Mouse (Mus musculus): ENCODE results near the gene Usp34. TPM values are rescaled to one million over a fixed set of nuclear protein-coding genes. Genes with fewer than 3 reads are reported as not detected.
A peak's percentile ranks its signal among the peaks of the same experiment; 100 is the strongest.
"Not testable (repeated sequence)": the region's sequence is repeated elsewhere in the genome, so short reads cannot be mapped to it uniquely, and the experiment has no call there.

Usp34 gene
- 25.5 and 26.6 TPM in 2 replicates for polyA plus RNA-seq (2015; fragmentation: Nextera tagmentation; extraction: Ambion mirVana)

GRCm38 (mm10) chr11:23306764-23307565, at the start of gene Usp34:
Usp34 (plus strand) TSS chr11:23306895.
- peak within 1 kb of the TSS; percentile 65 for H3K4me2 ChIP-seq (replicated peaks)
- under 1% methylated on average over 35 of the region's 80 CpGs for WGBS
- peak; percentile 71 for ATAC-seq (ENCODE audit: insufficient number of reproducible peaks, low FRiP score, low TSS enrichment, low read depth)
- H3K4me1 ChIP-seq, result peaks cover 7% of the 10 kb centered on the region; the same call in 1 of the 2 replicates
- H3K36me3 ChIP-seq, result no peaks in the 10 kb centered on the region
- no peaks in the 10 kb centered on the region for H3K27me3 ChIP-seq
- peak within 1 kb of the TSS; percentile 98 for H3K9ac ChIP-seq
- H3K4me3 ChIP-seq (replicated peaks), result peak within 1 kb of the TSS; percentile 94
- no peaks in the 10 kb centered on the region for H3K9me3 ChIP-seq (replicated peaks)
- peak within 1 kb of the TSS; percentile 100 for H3K27ac ChIP-seq (replicated peaks)

DNA sequence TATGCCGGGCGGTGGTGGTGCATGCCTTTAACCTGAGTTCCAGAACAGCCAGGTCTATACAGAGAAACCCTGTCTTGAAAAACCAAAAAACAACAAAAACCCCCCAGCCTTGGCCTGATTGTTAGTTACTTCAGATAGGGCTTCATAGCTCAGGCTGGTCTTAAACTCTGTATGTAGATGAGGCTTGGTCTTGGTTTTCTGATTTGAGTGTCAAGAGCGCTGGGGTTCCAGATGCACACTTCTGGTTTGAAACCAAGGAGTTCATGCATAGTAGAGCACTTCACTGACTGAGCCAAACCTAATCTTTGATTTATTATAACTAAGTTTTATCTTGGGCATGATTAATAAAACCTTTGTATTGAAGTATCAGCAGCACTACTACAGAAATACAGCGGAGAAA, 47.6 kb upstream of the Usp34 start:
- Histone ChIP-seq H3K27me3 (no peaks in the 10 kb centered on the region), H3K9me3 (replicated peaks) (no peaks in the 10 kb centered on the region), H3K4me2 (replicated peaks) (no peak overlapping the region), H3K4me1 (peaks cover 20% of the 10 kb centered on the region), H3K4me3 (replicated peaks) (no peak overlapping the region), H3K36me3 (peaks cover 16% of the 10 kb centered on the region), H3K27ac (replicated peaks) (no peak overlapping the region), H3K9ac (no peak overlapping the region)
- 89% methylated on average over 4 of the region's 4 CpGs for WGBS
- ATAC-seq (ENCODE audit: insufficient number of reproducible peaks, low FRiP score, low TSS enrichment, low read depth), result no peak

- Histone ChIP-seq H3K4me2 (replicated peaks) (no peak overlapping the region), H3K36me3 (peaks cover 16% of the 10 kb centered on the region), H3K4me3 (replicated peaks) (no peak overlapping the region), H3K27me3 (no peaks in the 10 kb centered on the region), H3K27ac (replicated peaks) (no peak overlapping the region), H3K9me3 (replicated peaks) (no peaks in the 10 kb centered on the region), H3K4me1 (peaks cover 20% of the 10 kb centered on the region), H3K9ac (no peak overlapping the region)
- 71% methylated on average over 1 of the region's 1 CpGs for WGBS
- no peak for ATAC-seq (ENCODE audit: insufficient number of reproducible peaks, low FRiP score, low TSS enrichment, low read depth)
Measured at GRCm38 (mm10) chr11:23259481-23259880, 47.2 kb upstream of the Usp34 start.

GRCm38 (mm10) chr11:23260186-23260585, 46.5 kb upstream of the Usp34 start:
- ATAC-seq (ENCODE audit: insufficient number of reproducible peaks, low FRiP score, low TSS enrichment, low read depth), result no peak

GRCm38 (mm10) chr11:23261490-23261889, 45.2 kb upstream of the Usp34 start:
- Histone ChIP-seq H3K9ac (no peak overlapping the region), H3K4me2 (replicated peaks) (no peak overlapping the region), H3K9me3 (replicated peaks) (no peaks in the 10 kb centered on the region), H3K27me3 (no peaks in the 10 kb centered on the region), H3K27ac (replicated peaks) (no peak overlapping the region), H3K4me1 (peaks cover 16% of the 10 kb centered on the region), H3K4me3 (replicated peaks) (no peak overlapping the region), H3K36me3 (peaks cover 30% of the 10 kb centered on the region)
- WGBS, result 75% methylated on average over 3 of the region's 3 CpGs
- ATAC-seq (ENCODE audit: insufficient number of reproducible peaks, low FRiP score, low TSS enrichment, low read depth), result no peak

More at GRCm38 (mm10) chr11:23260186-23260585, 46.5 kb upstream of the Usp34 start:
- 89% methylated on average over 1 of the region's 1 CpGs for WGBS
- Histone ChIP-seq H3K9me3 (replicated peaks) (no peaks in the 10 kb centered on the region), H3K4me1 (peaks cover 16% of the 10 kb centered on the region), H3K27me3 (no peaks in the 10 kb centered on the region), H3K9ac (no peak overlapping the region), H3K4me2 (replicated peaks) (no peak overlapping the region), H3K4me3 (replicated peaks) (no peak overlapping the region), H3K27ac (replicated peaks) (no peak overlapping the region), H3K36me3 (peaks cover 23% of the 10 kb centered on the region)

DNA sequence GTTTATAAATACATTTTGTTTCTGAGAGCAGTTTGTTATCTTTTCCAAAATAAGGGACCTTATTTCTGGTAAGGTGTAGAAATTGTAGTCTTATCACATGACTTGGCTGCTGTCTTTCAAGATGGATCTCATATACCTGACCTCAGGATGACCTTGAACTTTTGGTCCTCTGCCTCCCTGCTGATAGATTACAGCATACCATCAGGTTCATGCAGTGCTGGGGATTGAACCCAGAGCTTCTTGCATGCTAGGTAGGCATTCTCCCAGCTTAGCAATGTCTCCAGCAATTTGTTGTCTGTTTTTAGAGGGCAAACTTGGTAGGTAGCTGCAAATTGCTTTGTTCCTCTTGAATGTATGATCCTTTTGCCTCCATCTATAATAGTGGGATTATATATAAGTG, 41.7 kb upstream of the Usp34 start:
- ATAC-seq (ENCODE audit: insufficient number of reproducible peaks, low FRiP score, low TSS enrichment, low read depth), result no peak
- Histone ChIP-seq H3K27ac (replicated peaks) (no peak overlapping the region), H3K9ac (no peak overlapping the region), H3K4me3 (replicated peaks) (no peak overlapping the region), H3K27me3 (no peaks in the 10 kb centered on the region), H3K36me3 (peaks cover 41% of the 10 kb centered on the region), H3K9me3 (replicated peaks) (no peaks in the 10 kb centered on the region), H3K4me1 (0 out of 2 replicates have a peak, but pooled peaks cover 3% of the 10 kb centered on the region), H3K4me2 (replicated peaks) (no peak overlapping the region)

- ATAC-seq (ENCODE audit: insufficient number of reproducible peaks, low FRiP score, low TSS enrichment, low read depth), result no peak
- WGBS, result 67% methylated on average over 4 of the region's 4 CpGs
Measured at GRCm38 (mm10) chr11:23271770-23272724, 34.6 kb upstream of the Usp34 start.

DNA sequence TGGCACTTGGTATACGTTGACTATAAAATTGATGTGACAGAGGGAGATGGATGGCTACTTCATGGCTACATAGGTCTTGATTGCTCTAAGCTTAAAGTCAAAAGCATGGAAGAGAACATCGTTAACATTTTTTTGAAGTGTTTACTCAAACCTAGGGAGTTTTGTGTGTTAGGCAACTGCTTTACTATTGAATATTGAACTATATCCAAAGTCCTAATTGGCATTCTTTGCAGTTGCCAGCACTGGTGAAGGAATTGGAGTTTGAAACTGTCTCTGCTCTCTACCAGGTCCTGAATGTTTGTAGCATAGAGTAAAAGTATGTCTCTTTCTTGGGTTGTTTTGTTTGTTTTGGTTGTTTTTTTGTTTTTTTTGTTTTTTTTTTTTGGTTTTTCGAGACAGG, 30.9 kb upstream of the Usp34 start:
- ATAC-seq (ENCODE audit: insufficient number of reproducible peaks, low FRiP score, low TSS enrichment, low read depth), result no peak
- peaks cover 75% of the 10 kb centered on the region for H3K36me3 ChIP-seq
- 81% methylated on average over 3 of the region's 3 CpGs for WGBS
- no peaks in the 10 kb centered on the region for H3K9me3 ChIP-seq (replicated peaks)
- H3K4me3 ChIP-seq (replicated peaks), result no peak overlapping the region
- no peaks in the 10 kb centered on the region for H3K27me3 ChIP-seq
- H3K4me1 ChIP-seq, result no peaks in the 10 kb centered on the region
- H3K9ac ChIP-seq, result no peak overlapping the region
- no peak overlapping the region for H3K4me2 ChIP-seq (replicated peaks)
- no peak overlapping the region for H3K27ac ChIP-seq (replicated peaks)

More at GRCm38 (mm10) chr11:23271770-23272724, 34.6 kb upstream of the Usp34 start:
- Histone ChIP-seq H3K4me3 (replicated peaks) (no peak overlapping the region), H3K9me3 (replicated peaks) (no peaks in the 10 kb centered on the region), H3K27ac (replicated peaks) (no peak overlapping the region), H3K36me3 (peaks cover 59% of the 10 kb centered on the region), H3K9ac (no peak overlapping the region), H3K4me2 (replicated peaks) (no peak overlapping the region), H3K27me3 (no peaks in the 10 kb centered on the region), H3K4me1 (no peaks in the 10 kb centered on the region)

GRCm38 (mm10) chr11:23284469-23284868, 22.2 kb upstream of the Usp34 start:
- H3K9ac ChIP-seq, result no peak overlapping the region
- H3K27ac ChIP-seq (replicated peaks), result no peak overlapping the region
- no peak for ATAC-seq (ENCODE audit: insufficient number of reproducible peaks, low FRiP score, low TSS enrichment, low read depth)
- H3K27me3 ChIP-seq, result no peaks in the 10 kb centered on the region
- H3K4me2 ChIP-seq (replicated peaks), result no peak overlapping the region
- no peak overlapping the region for H3K4me3 ChIP-seq (replicated peaks)
- H3K9me3 ChIP-seq (replicated peaks), result no peaks in the 10 kb centered on the region
- WGBS, result 90% methylated on average over 4 of the region's 4 CpGs
- H3K36me3 ChIP-seq, result peaks cover 67% of the 10 kb centered on the region
- no peaks in the 10 kb centered on the region for H3K4me1 ChIP-seq

DNA sequence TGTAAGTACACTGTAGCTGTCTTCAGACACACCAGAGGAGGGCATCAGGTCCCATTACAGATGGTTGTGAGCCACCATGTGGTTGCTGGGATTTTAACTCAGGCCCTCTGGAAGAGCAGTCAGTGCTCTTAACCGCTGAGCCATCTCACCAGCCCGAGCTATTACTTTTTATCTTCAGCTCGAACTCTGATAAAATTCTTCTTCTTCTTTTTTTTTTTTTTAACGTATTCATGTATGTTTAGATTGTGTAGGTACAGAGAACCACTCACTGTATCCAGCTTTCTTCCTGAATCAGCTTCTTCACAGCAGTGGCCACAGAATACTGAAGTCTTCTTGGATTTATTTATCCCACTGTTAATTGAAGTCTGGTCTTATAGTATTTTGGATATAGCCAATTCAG, 17.8 kb upstream of the Usp34 start:
- ATAC-seq (ENCODE audit: insufficient number of reproducible peaks, low FRiP score, low TSS enrichment, low read depth); H3K4me1 ChIP-seq; H3K4me3 ChIP-seq (replicated peaks); H3K27ac ChIP-seq (replicated peaks); H3K27me3 ChIP-seq; H3K9ac ChIP-seq; H3K4me2 ChIP-seq (replicated peaks); H3K9me3 ChIP-seq (replicated peaks): not testable (repeated sequence)
- WGBS, result 87% methylated on average over 4 of the region's 4 CpGs
- H3K36me3 ChIP-seq, result peaks cover 78% of the 10 kb centered on the region

DNA sequence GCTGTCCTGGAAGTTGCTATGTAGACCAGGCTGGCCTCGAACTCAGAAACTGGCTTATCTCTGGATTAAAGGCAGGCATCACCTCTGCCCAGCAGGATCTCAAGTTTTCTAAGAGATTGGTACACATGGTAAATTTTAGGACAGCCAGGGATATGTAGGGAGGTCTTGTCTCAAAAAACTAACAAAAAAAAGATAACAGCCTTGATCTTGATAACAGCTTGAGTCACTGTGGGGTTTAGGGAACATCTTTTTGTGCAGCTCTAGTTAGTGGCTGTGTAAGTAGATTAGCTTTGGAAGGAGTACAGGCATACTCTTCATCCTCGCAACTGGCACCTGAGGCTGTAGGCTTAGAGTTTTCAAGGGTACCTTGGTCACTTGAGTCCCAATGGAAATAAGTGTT, 9.3 kb upstream of the Usp34 start:
- 95% methylated on average over 2 of the region's 2 CpGs for WGBS
- no peak overlapping the region for H3K27ac ChIP-seq (replicated peaks)
- H3K9ac ChIP-seq, result no peak overlapping the region
- no peaks in the 10 kb centered on the region for H3K4me1 ChIP-seq
- H3K9me3 ChIP-seq (replicated peaks), result no peaks in the 10 kb centered on the region
- H3K4me2 ChIP-seq (replicated peaks), result no peak overlapping the region
- H3K4me3 ChIP-seq (replicated peaks), result no peak overlapping the region
- no peak for ATAC-seq (ENCODE audit: insufficient number of reproducible peaks, low FRiP score, low TSS enrichment, low read depth)
- peaks cover 59% of the 10 kb centered on the region for H3K36me3 ChIP-seq
- H3K27me3 ChIP-seq, result no peaks in the 10 kb centered on the region
